Mouse (Mus musculus) hematopoietic multipotent progenitor cell, adult 10-12 weeks (in vitro differentiated cells): Measurements from ENCODE around the gene Cdkn2aip. TPM values are rescaled to one million over a fixed set of nuclear protein-coding genes. Genes with fewer than 3 reads are reported as not detected.

Experiments used
- polyA plus RNA-seq: library from polyadenylated mRNA; stranded (reverse); fragments of >175 nt; gene quantifications from 2 replicates; pipeline ENCODE4 v1.2.3, GENCODE M21; 2012; ENCODE audit warnings: low replicate concordance

Gene Cdkn2aip
- 10.9 and 37.0 TPM in 2 replicates for polyA plus RNA-seq

DNA sequence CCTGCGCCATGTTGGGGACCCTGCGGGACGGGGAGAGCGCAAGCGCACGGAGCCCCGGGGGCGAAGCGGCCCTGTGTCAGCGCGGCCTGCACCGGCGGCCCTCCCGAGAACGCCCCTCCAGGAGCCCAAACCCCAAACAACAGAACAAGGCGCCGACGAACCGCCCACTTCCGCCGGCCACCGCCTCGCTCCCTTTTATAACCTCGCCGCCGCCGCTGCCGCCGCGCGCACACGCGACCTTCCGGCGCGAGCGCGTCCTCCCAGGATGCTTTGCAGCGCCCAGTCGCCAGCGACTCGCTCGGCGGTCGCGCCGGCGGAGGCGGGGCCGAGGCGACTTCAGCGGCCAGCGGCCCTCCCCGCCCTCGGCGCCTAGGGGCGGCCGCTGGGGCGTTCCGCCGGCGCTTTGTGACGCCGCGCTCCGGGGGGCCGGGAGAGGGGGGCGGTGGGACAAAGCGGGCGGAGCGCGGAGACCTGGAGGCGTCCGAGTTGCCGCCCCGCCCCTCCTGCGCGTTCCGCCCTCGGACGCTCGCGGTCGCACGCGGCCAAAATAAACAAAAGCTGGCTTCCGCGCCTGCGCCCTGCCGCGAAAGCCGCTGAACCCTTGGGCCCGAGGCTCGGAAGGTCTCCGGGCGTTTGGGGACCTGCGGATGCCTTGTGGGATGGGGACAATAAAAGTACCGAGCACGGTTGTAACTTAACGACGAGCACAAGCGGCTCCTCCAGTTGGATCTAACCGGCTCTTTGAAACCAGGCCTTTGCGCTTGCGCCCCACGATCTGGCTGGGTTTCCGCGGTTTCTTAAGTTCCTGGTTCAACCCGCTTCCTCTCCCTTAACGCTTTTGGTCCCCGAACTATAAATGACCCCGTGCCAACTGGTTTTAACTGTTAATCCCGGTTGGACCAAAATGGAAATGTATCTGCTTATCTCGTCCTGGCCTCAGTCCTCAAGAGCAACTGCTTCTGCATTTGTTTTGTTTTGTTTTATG is at the start of gene Cdkn2aip:
TSS of gene Cdkn2aip (minus strand) at position 172 of the 985 bp plus-strand sequence.

DNA sequence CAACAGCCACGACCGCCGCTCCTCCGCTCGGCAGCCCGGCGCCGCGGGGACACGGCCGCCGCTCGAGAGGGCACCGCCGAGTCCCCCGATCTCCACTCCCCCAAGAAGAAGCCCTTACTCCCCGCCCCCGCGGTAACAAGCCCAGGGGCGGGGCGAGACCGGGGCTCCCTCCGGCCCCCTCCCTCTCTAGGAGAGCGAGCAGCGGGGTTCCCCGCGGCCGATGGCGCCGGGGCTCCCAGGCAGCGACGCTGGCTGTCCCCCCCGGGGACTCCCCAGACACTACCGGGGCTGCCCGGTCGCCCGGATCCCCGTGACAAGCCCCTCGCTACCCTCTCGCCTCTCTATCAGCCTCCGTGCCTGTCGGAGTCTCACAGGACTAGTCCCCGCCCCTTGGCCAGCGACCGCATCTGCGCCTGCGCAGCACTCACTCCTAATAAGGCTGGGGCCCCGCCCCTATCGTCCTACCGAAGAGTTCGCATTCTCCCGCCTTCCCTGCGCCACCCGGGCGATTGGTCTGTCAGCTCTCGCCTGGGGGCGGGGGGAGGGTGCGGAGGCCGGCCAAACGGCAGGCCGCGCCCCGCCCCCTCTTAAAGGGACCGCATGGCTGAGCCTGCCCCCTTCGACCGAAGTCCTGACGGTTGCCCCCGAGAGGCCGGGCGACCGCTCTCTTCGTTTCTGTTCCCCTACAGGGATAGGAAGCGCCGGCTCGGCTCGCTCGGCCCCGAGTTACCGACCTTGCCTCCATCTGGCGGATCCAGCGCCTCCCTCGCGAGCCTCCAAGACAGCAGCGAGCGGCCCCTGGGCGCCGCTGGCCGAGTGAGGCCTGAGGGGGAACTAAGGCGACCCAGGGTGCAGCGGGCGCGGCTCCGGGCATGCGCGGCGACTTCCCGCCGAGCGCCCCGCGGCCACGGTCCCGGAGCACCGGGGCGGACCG is 38.7 kb downstream of the Cdkn2aip start, which contains the start of gene Ing2:
TSS of gene Ing2 (minus strand) at position 780 of the 934 bp plus-strand sequence.

Other genes starting within 250 kb of the Cdkn2aip start
- gene Trappc11, start 180.5 kb downstream of the Cdkn2aip start, polyA plus RNA-seq, result 7.9 and 8.5 TPM in 2 replicates
- 6.6 and 8.2 TPM in 2 replicates for gene Rwdd4a, start 180.3 kb downstream of the Cdkn2aip start, polyA plus RNA-seq
- gene Ing2, start 38.4 kb downstream of the Cdkn2aip start, polyA plus RNA-seq, result 2.7 and 5.0 TPM in 2 replicates
- gene Cldn24, start 108.2 kb upstream of the Cdkn2aip start, polyA plus RNA-seq, result not detected in 2 replicates
- gene Cldn22, start 110.5 kb upstream of the Cdkn2aip start, polyA plus RNA-seq, result not detected in 2 replicates